Comparison of ENCODE assay signal across 10 mouse cellular contexts in the genomic region with DNA sequence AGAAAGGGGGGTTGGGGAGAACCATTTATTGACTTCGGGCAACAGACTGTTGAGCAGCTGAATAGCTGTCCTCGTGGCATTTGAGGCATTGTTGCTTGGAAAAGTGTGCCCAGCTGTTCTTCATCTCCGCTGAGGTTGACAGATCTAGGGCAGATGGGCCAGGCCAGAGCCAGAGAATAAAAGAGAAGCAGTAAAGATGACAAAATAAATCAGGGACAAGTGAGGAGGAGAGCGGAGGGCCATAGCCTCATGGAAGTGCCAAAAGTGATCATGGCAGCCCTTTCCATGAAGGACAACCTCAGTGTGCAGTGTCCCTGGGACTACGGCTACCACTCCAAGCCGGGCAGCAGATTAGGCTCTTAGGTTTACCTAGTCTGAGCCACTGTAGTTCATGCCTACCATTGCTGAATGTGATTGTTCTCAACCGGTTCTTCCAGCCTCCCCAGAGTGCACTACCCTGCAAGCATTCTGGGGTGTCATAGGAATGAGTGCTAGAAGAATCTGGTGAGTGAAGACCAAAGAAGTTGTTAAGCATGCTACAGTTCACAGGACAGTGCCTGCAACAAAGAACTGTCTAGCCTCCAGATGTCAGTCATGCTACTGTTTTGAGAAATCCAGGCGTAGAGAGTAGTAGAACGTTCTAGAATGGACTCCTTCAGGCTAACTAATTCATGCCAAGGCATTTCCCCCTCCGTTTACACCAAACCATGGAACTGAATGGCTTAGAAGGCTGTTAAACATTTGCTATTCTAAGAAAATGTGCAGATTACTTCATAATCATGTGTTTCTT.
A peak's percentile ranks its signal among the peaks of the same experiment; 100 is the strongest.
DNase-seq lines count a peak whose midpoint lies in the region; ATAC-seq and TF ChIP-seq lines count a peak whose summit lies in the region.
"Had no signal": no experiment of that assay in that cellular context is flagged by ENCODE, and none has a peak within 500 bp of the region (broad histone marks: within the 10 kb centered on the region; RNA-seq: fewer than 3 reads in every experiment).

No protein-coding gene starts in this region.

- 75% methylated on average over 10 of the region's 10 CpGs for WGBS in midbrain, postnatal 0 days
- 93% methylated on average over 10 of the region's 10 CpGs for WGBS in midbrain, embryonic 10.5 days
- WGBS in hindbrain, embryonic 11.5 days, result 81% methylated on average over 10 of the region's 10 CpGs

- no peak for ATAC-seq in midbrain, postnatal 0 days (ENCODE audit: low FRiP score)
- ATAC-seq in hindbrain, embryonic 11.5 days (ENCODE audit: low FRiP score), result no peak

- no peak overlapping the region for H3K27ac ChIP-seq in midbrain, postnatal 0 days (ENCODE audit: low read depth, low read length)
- H3K27ac ChIP-seq in midbrain, embryonic 10.5 days (replicated peaks), result no peak overlapping the region
- 0 out of 2 replicates have a peak overlapping the region, but pooled peaks have one; percentile 10 for H3K27ac ChIP-seq in hindbrain, embryonic 11.5 days (ENCODE audit: low read depth, low read length)

- DNase-seq in midbrain, postnatal 0 days (ENCODE audit: low spot score), result no peak
- DNase-seq in midbrain, embryonic 10.5 days (ENCODE audit: low spot score), result no peak
- DNase-seq in hindbrain, embryonic 11.5 days (ENCODE audit: low spot score), result no peak
- DNase-seq in kidney, postnatal 36 days, result peak; percentile 27 to 36
- DNase-seq in cerebellum, adult 11-12 months, result no peak
- no peak for DNase-seq in ovary, adult 18-20 months (ENCODE audit: low spot score)
- DNase-seq in left cerebral cortex, adult 18-20 months (ENCODE audit: low spot score in 2 of 2), result no peak
- DNase-seq: thymus, postnatal 36 days had no signal

- H3K4me3 ChIP-seq in midbrain, postnatal 0 days (ENCODE audit: low read depth, low read length), result no peak overlapping the region
- H3K4me3 ChIP-seq in midbrain, embryonic 10.5 days, result no peak overlapping the region
- H3K4me3 ChIP-seq in hindbrain, embryonic 11.5 days (ENCODE audit: low read depth, low read length), result no peak overlapping the region
- H3K4me3 ChIP-seq: erythroblast, embryonic 14.5 days; megakaryocyte, embryonic 14.5 days had no signal

- TF ChIP-seq CTCF in midbrain, postnatal 0 days (IDR thresholded peaks at IDR 0.05), result 0 out of 2 replicates have a peak, but pooled peaks have one; percentile 3

- no peak overlapping the region for H3K4me2 ChIP-seq in midbrain, postnatal 0 days (ENCODE audit: low read depth, low read length, poor library complexity, severe bottlenecking)
- no peak overlapping the region for H3K4me2 ChIP-seq in hindbrain, embryonic 11.5 days (replicated peaks; ENCODE audit: low read depth, low read length)

- H3K9me3 ChIP-seq in midbrain, postnatal 0 days (ENCODE audit: low read length), result no peaks in the 10 kb centered on the region
- no peaks in the 10 kb centered on the region for H3K9me3 ChIP-seq in midbrain, embryonic 10.5 days (replicated peaks)
- H3K9me3 ChIP-seq in hindbrain, embryonic 11.5 days (ENCODE audit: control insufficient read depth, low read length), result no peaks in the 10 kb centered on the region

- H3K27me3 ChIP-seq in midbrain, postnatal 0 days (ENCODE audit: insufficient read depth, low read length), result no peaks in the 10 kb centered on the region
- no peaks in the 10 kb centered on the region for H3K27me3 ChIP-seq in midbrain, embryonic 10.5 days (ENCODE audit: low read depth, poor library complexity, severe bottlenecking)
- no peaks in the 10 kb centered on the region for H3K27me3 ChIP-seq in hindbrain, embryonic 11.5 days (ENCODE audit: control insufficient read depth, insufficient read depth, low read length)
- H3K27me3 ChIP-seq: megakaryocyte, embryonic 14.5 days had no signal

- H3K36me3 ChIP-seq in midbrain, postnatal 0 days (ENCODE audit: insufficient read depth, low read length), result peaks cover 22% of the 10 kb centered on the region
- H3K36me3 ChIP-seq in midbrain, embryonic 10.5 days, result peaks cover 100% of the 10 kb centered on the region
- H3K36me3 ChIP-seq in hindbrain, embryonic 11.5 days (ENCODE audit: control insufficient read depth, insufficient read depth, low read length), result peaks cover 9% of the 10 kb centered on the region

- no peak overlapping the region for H3K9ac ChIP-seq in midbrain, postnatal 0 days (replicated peaks; ENCODE audit: low read length, poor library complexity, severe bottlenecking)
- no peak overlapping the region for H3K9ac ChIP-seq in hindbrain, embryonic 11.5 days (ENCODE audit: low read depth, low read length)

- no peaks in the 10 kb centered on the region for H3K4me1 ChIP-seq in midbrain, postnatal 0 days (ENCODE audit: insufficient read depth, low read length)
- H3K4me1 ChIP-seq in midbrain, embryonic 10.5 days, result no peaks in the 10 kb centered on the region
- no peaks in the 10 kb centered on the region for H3K4me1 ChIP-seq in hindbrain, embryonic 11.5 days (replicated peaks; ENCODE audit: control insufficient read depth, insufficient read depth, low read length)
- H3K4me1 ChIP-seq: megakaryocyte, embryonic 14.5 days had no signal

Comparison
In these comparisons a context has a peak if more than half of its experiments do, and no peak if none do; other contexts are left out.
1. DNase-seq: peak in kidney, postnatal 36 days (2 of 2); none in midbrain, postnatal 0 days (single experiment), midbrain, embryonic 10.5 days (single experiment), hindbrain, embryonic 11.5 days (single experiment), cerebellum, adult 11-12 months (single experiment), ovary, adult 18-20 months (single experiment) and left cerebral cortex, adult 18-20 months (0 of 2).